Mouse (Mus musculus): ENCODE results near the gene Bcl2l12.

- no peak for TF ChIP-seq CTCF (conservative IDR thresholded peaks at IDR 0.05; ENCODE audit: low read length)
- TF ChIP-seq POU5F1 (IDR thresholded peaks at IDR 0.05; ENCODE audit: borderline replicate concordance, low read length), result no peak
Measured at GRCm38 (mm10) chr7:44981539-44981938, 17.0 kb downstream of the Bcl2l12 start.
